Mouse (Mus musculus) lung, adult 2 months (tissue): Measurements from ENCODE around the gene Kmt2b.

Experiments
- CTCF ChIP-seq: fragments of 200-500 bp; IDR thresholded peaks from 2 replicates; pipeline ENCODE4 v1.5.1; 2011; ENCODE audit warnings: mild to moderate bottlenecking, low read length, control low read depth; ENCODE audit not compliant: insufficient read depth
- POLR2A ChIP-seq: fragments of 200-500 bp; IDR thresholded peaks from 2 replicates; pipeline ENCODE4 v1.6.1; 2011; ENCODE audit warnings: low read depth, mild to moderate bottlenecking, control low read depth, low read length, borderline replicate concordance; ENCODE audit errors: extremely low read depth

DNA sequence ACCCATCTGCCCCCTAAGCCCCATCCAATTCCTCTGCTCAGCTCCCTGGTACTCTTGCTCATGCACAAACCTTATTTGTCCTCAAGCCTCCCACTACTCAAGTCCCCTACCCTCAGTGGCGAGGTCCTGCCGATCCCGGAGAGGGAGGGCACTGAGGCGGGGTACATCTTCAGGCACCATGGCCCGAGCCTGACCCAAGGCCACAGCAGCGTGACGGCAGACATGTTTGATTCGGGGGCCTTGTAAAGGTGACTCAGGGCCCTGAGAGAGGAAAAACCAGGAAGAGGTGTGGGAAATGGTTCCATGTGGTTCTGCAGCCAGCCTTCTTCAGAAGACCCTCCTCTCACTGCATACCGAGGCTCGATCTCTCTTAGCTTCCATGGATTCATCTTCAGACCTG is 4.2 kb downstream of the Kmt2b start:
- TF ChIP-seq CTCF, result no peak
- no peak for TF ChIP-seq POLR2A
